Comparison of ENCODE assay signal across 32 mouse cellular contexts in the genomic region with DNA sequence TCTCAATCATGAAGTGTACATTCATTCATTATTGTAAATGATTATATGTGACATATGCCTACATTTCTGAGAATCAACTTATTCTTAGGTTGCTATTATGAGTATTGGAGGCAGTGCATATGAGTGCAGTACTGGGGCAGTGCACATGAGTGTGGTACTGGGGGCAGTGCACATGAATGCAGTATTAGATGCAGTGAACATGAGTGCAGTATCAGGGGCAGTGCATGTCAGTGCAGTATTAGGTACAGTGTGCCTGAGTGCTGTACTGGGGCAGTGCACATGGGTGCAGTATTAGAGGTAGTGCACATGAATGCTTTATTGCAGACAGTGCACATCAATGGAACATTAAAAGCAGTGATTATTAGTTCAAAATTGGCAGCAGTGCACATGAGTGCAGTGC.
DNase-seq lines count a peak whose midpoint lies in the region; ATAC-seq lines count a peak whose summit lies in the region.
"Had no signal": no experiment of that assay in that cellular context is flagged by ENCODE, and none has a peak within 500 bp of the region (broad histone marks: within the 10 kb centered on the region; RNA-seq: fewer than 3 reads in every experiment).

No protein-coding gene starts in this region.

- H3K4me3 ChIP-seq in megakaryocyte, embryonic 14.5 days (replicated peaks) = peak overlapping the region; percentile 79
- no peak overlapping the region for H3K4me3 ChIP-seq in limb, embryonic 10.5 days
- H3K4me3 ChIP-seq in midbrain, embryonic 15.5 days = no peak overlapping the region
- no peak overlapping the region for H3K4me3 ChIP-seq in neural tube, embryonic 15.5 days (replicated peaks)
- H3K4me3 ChIP-seq: embryonic facial prominence, embryonic 12.5 days; gastrocnemius, adult 2 months; kidney, embryonic 15.5 days; layer of hippocampus, adult 2 months; left cerebral cortex, adult 2 months; liver, embryonic 12.5 days; myocyte had no signal

- no peak overlapping the region for H3K9ac ChIP-seq in midbrain, embryonic 15.5 days
- H3K9ac ChIP-seq in neural tube, embryonic 15.5 days (replicated peaks) = no peak overlapping the region
- H3K9ac ChIP-seq: embryonic facial prominence, embryonic 12.5 days; hindbrain, embryonic 14.5 days; kidney, embryonic 15.5 days; liver, embryonic 12.5 days; liver, postnatal 0 days had no signal

- H3K9me3 ChIP-seq in megakaryocyte, embryonic 14.5 days = no peaks in the 10 kb centered on the region
- no peaks in the 10 kb centered on the region for H3K9me3 ChIP-seq in limb, embryonic 10.5 days (replicated peaks)
- no peaks in the 10 kb centered on the region for H3K9me3 ChIP-seq in midbrain, embryonic 15.5 days
- H3K9me3 ChIP-seq in neural tube, embryonic 15.5 days (replicated peaks) = no peaks in the 10 kb centered on the region
- H3K9me3 ChIP-seq: embryonic facial prominence, embryonic 12.5 days; kidney, embryonic 15.5 days; liver, embryonic 12.5 days had no signal

- H3K27ac ChIP-seq in limb, embryonic 10.5 days = peak overlapping the region; percentile 59
- no peak overlapping the region for H3K27ac ChIP-seq in midbrain, embryonic 15.5 days
- no peak overlapping the region for H3K27ac ChIP-seq in neural tube, embryonic 15.5 days (replicated peaks)
- H3K27ac ChIP-seq: embryonic facial prominence, embryonic 12.5 days; gastrocnemius, adult 2 months; hindbrain, embryonic 14.5 days; kidney, embryonic 15.5 days; layer of hippocampus, adult 2 months; left cerebral cortex, adult 2 months; liver, embryonic 12.5 days had no signal

- DNase-seq in limb, embryonic 10.5 days (ENCODE audit: low spot score) = no peak
- DNase-seq in right cerebral cortex, postnatal 36 days (ENCODE audit: low spot score in 2 of 2) = no peak
- DNase-seq in lung, adult 18-20 months = no peak
- DNase-seq: adrenal gland, postnatal 14 days; cerebellum, adult 11 months; cerebellum, adult 9-11 months; embryo, embryonic 11 days; gastrocnemius, adult 2 months; gastrocnemius, postnatal 36 days; heart, adult 18-20 months; heart, postnatal 36 days; kidney, adult 18-20 months; kidney, postnatal 25 days; liver, postnatal 0 days; lung, postnatal 4 days; right cerebral cortex, adult 18-20 months; right cerebral cortex, postnatal 4 days; thymus, postnatal 4 days had no signal

- H3K27me3 ChIP-seq in megakaryocyte, embryonic 14.5 days (replicated peaks) = no peaks in the 10 kb centered on the region
- H3K27me3 ChIP-seq in limb, embryonic 10.5 days (ENCODE audit: low read depth, poor library complexity, severe bottlenecking) = no peaks in the 10 kb centered on the region
- H3K27me3 ChIP-seq in midbrain, embryonic 15.5 days (replicated peaks) = no peaks in the 10 kb centered on the region
- no peaks in the 10 kb centered on the region for H3K27me3 ChIP-seq in neural tube, embryonic 15.5 days (replicated peaks)
- H3K27me3 ChIP-seq: embryonic facial prominence, embryonic 12.5 days; kidney, embryonic 15.5 days; liver, embryonic 12.5 days had no signal

- no peaks in the 10 kb centered on the region for H3K36me3 ChIP-seq in megakaryocyte, embryonic 14.5 days (replicated peaks; ENCODE audit: low read length)
- no peaks in the 10 kb centered on the region for H3K36me3 ChIP-seq in limb, embryonic 10.5 days
- H3K36me3 ChIP-seq in midbrain, embryonic 15.5 days (replicated peaks) = no peaks in the 10 kb centered on the region
- H3K36me3 ChIP-seq in neural tube, embryonic 15.5 days = no peaks in the 10 kb centered on the region
- H3K36me3 ChIP-seq: embryonic facial prominence, embryonic 12.5 days; kidney, embryonic 15.5 days; liver, embryonic 12.5 days had no signal

- no peak overlapping the region for H3K4me2 ChIP-seq in midbrain, embryonic 15.5 days
- H3K4me2 ChIP-seq in neural tube, embryonic 15.5 days = no peak overlapping the region
- H3K4me2 ChIP-seq: embryonic facial prominence, embryonic 12.5 days; heart, embryonic 11.5 days; hindbrain, embryonic 14.5 days; kidney, embryonic 15.5 days; liver, embryonic 12.5 days had no signal

- no peaks in the 10 kb centered on the region for H3K4me1 ChIP-seq in megakaryocyte, embryonic 14.5 days
- peaks cover 34% of the 10 kb centered on the region for H3K4me1 ChIP-seq in limb, embryonic 10.5 days
- H3K4me1 ChIP-seq in midbrain, embryonic 15.5 days = no peaks in the 10 kb centered on the region
- no peaks in the 10 kb centered on the region for H3K4me1 ChIP-seq in neural tube, embryonic 15.5 days
- H3K4me1 ChIP-seq: kidney, embryonic 15.5 days; liver, embryonic 12.5 days had no signal

- no peak for ATAC-seq in megakaryocyte, adult 5-6 weeks (ENCODE audit: poor library complexity, severe bottlenecking)
- peak; percentile 83 for ATAC-seq in midbrain, embryonic 15.5 days (replicated peaks)
- ATAC-seq in neural tube, embryonic 15.5 days (ENCODE audit: low FRiP score) = 0 out of 2 replicates have a peak, but pooled peaks have one; percentile 24
- ATAC-seq: forebrain, embryonic 16.5 days; liver, embryonic 12.5 days; liver, postnatal 0 days; lung, postnatal 0 days had no signal
